Mouse (Mus musculus): ENCODE data around the gene Ecd. TPM values are rescaled to one million over a fixed set of nuclear protein-coding genes. Genes with fewer than 3 reads are reported as not detected.
A peak's percentile ranks its signal among the peaks of the same experiment; 100 is the strongest.

The Ecd gene
- polyA plus RNA-seq, 1 experiment from 2014 or later, result 58.1 TPM

- 86% methylated on average over 9 of the region's 9 CpGs for WGBS
- no peak for DNase-seq (ENCODE audit: low spot score)
- Histone ChIP-seq H3K4me1 (replicated peaks; ENCODE audit: control insufficient read depth, insufficient read depth, low read length) (peaks cover 10% of the 10 kb centered on the region), H3K4me3 (ENCODE audit: low read depth, low read length) (no peak overlapping the region), H3K27me3 (replicated peaks; ENCODE audit: control insufficient read depth, insufficient read depth, low read length) (no peaks in the 10 kb centered on the region), H3K36me3 (ENCODE audit: control insufficient read depth, insufficient read depth, low read length) (peaks cover 31% of the 10 kb centered on the region), H3K27ac (ENCODE audit: low read depth) (no peak overlapping the region), H3K9me3 (ENCODE audit: control insufficient read depth, low read length) (no peaks in the 10 kb centered on the region), H3K9ac (ENCODE audit: low read length) (no peak overlapping the region), H3K4me2 (ENCODE audit: low read length) (no peak overlapping the region)
- no peak for ATAC-seq (replicated peaks; ENCODE audit: low FRiP score, low TSS enrichment, low read depth)
Measured at GRCm38 (mm10) chr14:20345885-20346284, 2.0 kb downstream of the Ecd start.

GRCm38 (mm10) chr14:20340866-20341265 lies 7.1 kb downstream of the Ecd start:
- ATAC-seq (replicated peaks; ENCODE audit: low FRiP score, low TSS enrichment, low read depth), result no peak
- H3K36me3 ChIP-seq (ENCODE audit: control insufficient read depth, insufficient read depth, low read length), result peaks cover 54% of the 10 kb centered on the region
- no peak for DNase-seq (ENCODE audit: low spot score)
- H3K4me3 ChIP-seq (ENCODE audit: low read depth, low read length), result no peak overlapping the region
- H3K9ac ChIP-seq (ENCODE audit: low read length), result no peak overlapping the region
- H3K4me1 ChIP-seq (replicated peaks; ENCODE audit: control insufficient read depth, insufficient read depth, low read length), result no peaks in the 10 kb centered on the region
- H3K4me2 ChIP-seq (ENCODE audit: low read length), result no peak overlapping the region
- H3K27ac ChIP-seq (ENCODE audit: low read depth), result no peak overlapping the region
- H3K9me3 ChIP-seq (ENCODE audit: control insufficient read depth, low read length), result no peaks in the 10 kb centered on the region
- no peaks in the 10 kb centered on the region for H3K27me3 ChIP-seq (replicated peaks; ENCODE audit: control insufficient read depth, insufficient read depth, low read length)
- WGBS, result 78% methylated on average over 7 of the region's 7 CpGs

GRCm38 (mm10) chr14:20340149-20340548 lies 7.8 kb downstream of the Ecd start:
- ATAC-seq (replicated peaks; ENCODE audit: low FRiP score, low TSS enrichment, low read depth) (no peak), DNase-seq (ENCODE audit: low spot score) (no peak)
- H3K9me3 ChIP-seq (ENCODE audit: control insufficient read depth, low read length), result no peaks in the 10 kb centered on the region
- 80% methylated on average over 8 of the region's 8 CpGs for WGBS
- peaks cover 55% of the 10 kb centered on the region for H3K36me3 ChIP-seq (ENCODE audit: control insufficient read depth, insufficient read depth, low read length)
- H3K4me3 ChIP-seq (ENCODE audit: low read depth, low read length), result no peak overlapping the region
- no peaks in the 10 kb centered on the region for H3K4me1 ChIP-seq (replicated peaks; ENCODE audit: control insufficient read depth, insufficient read depth, low read length)
- H3K4me2 ChIP-seq (ENCODE audit: low read length), result no peak overlapping the region
- H3K9ac ChIP-seq (ENCODE audit: low read length), result no peak overlapping the region
- H3K27ac ChIP-seq (ENCODE audit: low read depth), result no peak overlapping the region
- H3K27me3 ChIP-seq (replicated peaks; ENCODE audit: control insufficient read depth, insufficient read depth, low read length), result no peaks in the 10 kb centered on the region

GRCm38 (mm10) chr14:20339415-20339814 lies 8.5 kb downstream of the Ecd start:
- peaks cover 56% of the 10 kb centered on the region for H3K36me3 ChIP-seq (ENCODE audit: control insufficient read depth, insufficient read depth, low read length)
- H3K9ac ChIP-seq (ENCODE audit: low read length), result no peak overlapping the region
- ATAC-seq (replicated peaks; ENCODE audit: low FRiP score, low TSS enrichment, low read depth), result no peak
- no peak overlapping the region for H3K4me2 ChIP-seq (ENCODE audit: low read length)
- H3K27me3 ChIP-seq (replicated peaks; ENCODE audit: control insufficient read depth, insufficient read depth, low read length), result no peaks in the 10 kb centered on the region
- no peak for DNase-seq (ENCODE audit: low spot score)
- no peaks in the 10 kb centered on the region for H3K4me1 ChIP-seq (replicated peaks; ENCODE audit: control insufficient read depth, insufficient read depth, low read length)
- WGBS, result 94% methylated on average over 5 of the region's 5 CpGs
- H3K4me3 ChIP-seq (ENCODE audit: low read depth, low read length), result no peak overlapping the region
- H3K9me3 ChIP-seq (ENCODE audit: control insufficient read depth, low read length), result no peaks in the 10 kb centered on the region
- no peak overlapping the region for H3K27ac ChIP-seq (ENCODE audit: low read depth)

GRCm38 (mm10) chr14:20331316-20331715 lies 16.6 kb downstream of the Ecd start:
- H3K4me3 ChIP-seq (ENCODE audit: low read depth, low read length), result no peak overlapping the region
- H3K27me3 ChIP-seq (replicated peaks; ENCODE audit: control insufficient read depth, insufficient read depth, low read length), result no peaks in the 10 kb centered on the region
- no peak overlapping the region for H3K9ac ChIP-seq (ENCODE audit: low read length)
- H3K4me1 ChIP-seq (replicated peaks; ENCODE audit: control insufficient read depth, insufficient read depth, low read length), result no peaks in the 10 kb centered on the region
- ATAC-seq (replicated peaks; ENCODE audit: low FRiP score, low TSS enrichment, low read depth) (no peak), DNase-seq (ENCODE audit: low spot score) (no peak)
- 93% methylated on average over 4 of the region's 4 CpGs for WGBS
- peaks cover 91% of the 10 kb centered on the region for H3K36me3 ChIP-seq (ENCODE audit: control insufficient read depth, insufficient read depth, low read length)
- H3K4me2 ChIP-seq (ENCODE audit: low read length), result no peak overlapping the region
- no peak overlapping the region for H3K27ac ChIP-seq (ENCODE audit: low read depth)
- no peaks in the 10 kb centered on the region for H3K9me3 ChIP-seq (ENCODE audit: control insufficient read depth, low read length)

GRCm38 (mm10) chr14:20328474-20328873 lies 19.4 kb downstream of the Ecd start:
- ATAC-seq (replicated peaks; ENCODE audit: low FRiP score, low TSS enrichment, low read depth) (no peak), DNase-seq (ENCODE audit: low spot score) (no peak)
- 70% methylated on average over 9 of the region's 9 CpGs for WGBS
- Histone ChIP-seq H3K9me3 (ENCODE audit: control insufficient read depth, low read length) (no peaks in the 10 kb centered on the region), H3K27me3 (replicated peaks; ENCODE audit: control insufficient read depth, insufficient read depth, low read length) (no peaks in the 10 kb centered on the region), H3K4me1 (replicated peaks; ENCODE audit: control insufficient read depth, insufficient read depth, low read length) (no peaks in the 10 kb centered on the region), H3K36me3 (ENCODE audit: control insufficient read depth, insufficient read depth, low read length) (peaks cover 76% of the 10 kb centered on the region), H3K9ac (ENCODE audit: low read length) (no peak overlapping the region), H3K27ac (ENCODE audit: low read depth) (no peak overlapping the region), H3K4me3 (ENCODE audit: low read depth, low read length) (no peak overlapping the region), H3K4me2 (ENCODE audit: low read length) (no peak overlapping the region)

- Histone ChIP-seq H3K4me3 (ENCODE audit: low read depth, low read length) (no peak overlapping the region), H3K9me3 (ENCODE audit: control insufficient read depth, low read length) (no peaks in the 10 kb centered on the region), H3K27me3 (replicated peaks; ENCODE audit: control insufficient read depth, insufficient read depth, low read length) (no peaks in the 10 kb centered on the region), H3K4me2 (ENCODE audit: low read length) (no peak overlapping the region), H3K36me3 (ENCODE audit: control insufficient read depth, insufficient read depth, low read length) (peaks cover 69% of the 10 kb centered on the region), H3K9ac (ENCODE audit: low read length) (no peak overlapping the region), H3K27ac (ENCODE audit: low read depth) (no peak overlapping the region), H3K4me1 (replicated peaks; ENCODE audit: control insufficient read depth, insufficient read depth, low read length) (no peaks in the 10 kb centered on the region)
- 95% methylated on average over 9 of the region's 9 CpGs for WGBS
- ATAC-seq (replicated peaks; ENCODE audit: low FRiP score, low TSS enrichment, low read depth) (no peak), DNase-seq (ENCODE audit: low spot score) (no peak)
Measured at GRCm38 (mm10) chr14:20324196-20324595, 23.7 kb downstream of the Ecd start.

- Histone ChIP-seq H3K9me3 (ENCODE audit: control insufficient read depth, low read length) (no peaks in the 10 kb centered on the region), H3K4me2 (ENCODE audit: low read length) (no peak overlapping the region), H3K27me3 (replicated peaks; ENCODE audit: control insufficient read depth, insufficient read depth, low read length) (no peaks in the 10 kb centered on the region), H3K4me1 (replicated peaks; ENCODE audit: control insufficient read depth, insufficient read depth, low read length) (no peaks in the 10 kb centered on the region), H3K4me3 (ENCODE audit: low read depth, low read length) (no peak overlapping the region), H3K9ac (ENCODE audit: low read length) (no peak overlapping the region), H3K36me3 (ENCODE audit: control insufficient read depth, insufficient read depth, low read length) (peaks cover 45% of the 10 kb centered on the region), H3K27ac (ENCODE audit: low read depth) (no peak overlapping the region)
- DNase-seq (ENCODE audit: low spot score) (peak; percentile 71), ATAC-seq (replicated peaks; ENCODE audit: low FRiP score, low TSS enrichment, low read depth) (no peak)
- 85% methylated on average over 3 of the region's 3 CpGs for WGBS
Measured at GRCm38 (mm10) chr14:20319420-20319819, 28.5 kb downstream of the Ecd start.

GRCm38 (mm10) chr14:20315137-20315536 lies 32.8 kb downstream of the Ecd start:
- no peak for DNase-seq (ENCODE audit: low spot score)
- peaks cover 32% of the 10 kb centered on the region for H3K36me3 ChIP-seq (ENCODE audit: control insufficient read depth, insufficient read depth, low read length)
- H3K4me1 ChIP-seq (replicated peaks; ENCODE audit: control insufficient read depth, insufficient read depth, low read length), result no peaks in the 10 kb centered on the region
- H3K27ac ChIP-seq (ENCODE audit: low read depth), result no peak overlapping the region
- ATAC-seq (replicated peaks; ENCODE audit: low FRiP score, low TSS enrichment, low read depth), result no peak
- H3K9ac ChIP-seq (ENCODE audit: low read length), result no peak overlapping the region
- 38% methylated on average over 1 of the region's 1 CpGs for WGBS
- H3K4me3 ChIP-seq (ENCODE audit: low read depth, low read length), result no peak overlapping the region
- H3K27me3 ChIP-seq (replicated peaks; ENCODE audit: control insufficient read depth, insufficient read depth, low read length), result no peaks in the 10 kb centered on the region
- H3K4me2 ChIP-seq (ENCODE audit: low read length), result no peak overlapping the region
- no peaks in the 10 kb centered on the region for H3K9me3 ChIP-seq (ENCODE audit: control insufficient read depth, low read length)
